In genomic region chr7:64667959-64668358, GRCm38 (mm10) we compare ENCODE assay signal across 30 mouse cellular contexts.
"Had no signal": no experiment of that assay in that cellular context is flagged by ENCODE, and none has a peak within 500 bp of the region (broad histone marks: within the 10 kb centered on the region; RNA-seq: fewer than 3 reads in every experiment).

No protein-coding gene starts in this region.

- H3K4me1 ChIP-seq: heart, embryonic 10.5 days; heart, embryonic 12.5 days; heart, embryonic 13.5 days; heart, embryonic 15.5 days; hindbrain, embryonic 10.5 days; hindbrain, embryonic 12.5 days; hindbrain, embryonic 15.5 days; intestine, embryonic 15.5 days; kidney, embryonic 15.5 days had no signal

- H3K4me3 ChIP-seq: heart, adult 2 months; heart, embryonic 10.5 days; heart, embryonic 12.5 days; heart, embryonic 13.5 days; heart, embryonic 15.5 days; hindbrain, embryonic 10.5 days; hindbrain, embryonic 12.5 days; hindbrain, embryonic 13.5 days; hindbrain, embryonic 15.5 days; intestine, embryonic 15.5 days; kidney, embryonic 15.5 days; layer of hippocampus, adult 2 months; left cerebral cortex, adult 2 months had no signal

- H3K27ac ChIP-seq: heart, adult 2 months; heart, embryonic 10.5 days; heart, embryonic 13.5 days; heart, embryonic 15.5 days; hindbrain, embryonic 10.5 days; hindbrain, embryonic 12.5 days; hindbrain, embryonic 13.5 days; hindbrain, embryonic 14.5 days; hindbrain, embryonic 15.5 days; hindbrain, postnatal 0 days; intestine, embryonic 15.5 days; kidney, embryonic 15.5 days; kidney, postnatal 0 days; layer of hippocampus, adult 2 months; left cerebral cortex, adult 2 months had no signal

- H3K9ac ChIP-seq: heart, embryonic 12.5 days; heart, embryonic 13.5 days; heart, embryonic 15.5 days; hindbrain, embryonic 12.5 days; hindbrain, embryonic 13.5 days; hindbrain, embryonic 14.5 days; hindbrain, embryonic 15.5 days; intestine, embryonic 15.5 days; kidney, embryonic 15.5 days had no signal

- DNase-seq: heart, adult 2 months; heart, postnatal 10 days; heart, postnatal 14 days; heart, postnatal 36 days; kidney, adult 11 months; kidney, adult 18-20 months; kidney, postnatal 14 days; kidney, postnatal 25 days; kidney, postnatal 36 days; kidney, postnatal 4 days; layer of hippocampus, adult 9-11 months; layer of hippocampus, postnatal 36 days had no signal

- H3K4me2 ChIP-seq: heart, embryonic 11.5 days; heart, embryonic 12.5 days; heart, embryonic 13.5 days; heart, embryonic 15.5 days; hindbrain, embryonic 12.5 days; hindbrain, embryonic 13.5 days; hindbrain, embryonic 14.5 days; hindbrain, embryonic 15.5 days; intestine, embryonic 15.5 days; kidney, embryonic 15.5 days had no signal

- H3K9me3 ChIP-seq: heart, embryonic 10.5 days; heart, embryonic 12.5 days; heart, embryonic 13.5 days; heart, embryonic 15.5 days; hindbrain, embryonic 10.5 days; hindbrain, embryonic 12.5 days; hindbrain, embryonic 13.5 days; hindbrain, embryonic 15.5 days; intestine, embryonic 15.5 days; kidney, embryonic 15.5 days had no signal

- H3K36me3 ChIP-seq: heart, embryonic 10.5 days; heart, embryonic 12.5 days; heart, embryonic 13.5 days; heart, embryonic 15.5 days; hindbrain, embryonic 12.5 days; hindbrain, embryonic 13.5 days; hindbrain, embryonic 15.5 days; intestine, embryonic 15.5 days; kidney, embryonic 15.5 days had no signal

- ATAC-seq: hindbrain, embryonic 16.5 days; hindbrain, postnatal 0 days; inflammation-experienced regulatory T-cells, adult 6 months; intestine, embryonic 15.5 days had no signal

- H3K27me3 ChIP-seq: heart, embryonic 12.5 days; heart, embryonic 13.5 days; heart, embryonic 15.5 days; hindbrain, embryonic 12.5 days; hindbrain, embryonic 13.5 days; hindbrain, embryonic 15.5 days; intestine, embryonic 15.5 days; kidney, embryonic 15.5 days had no signal
